Mouse (Mus musculus): ENCODE data around the gene Tbc1d9b. TPM values are rescaled to one million over a fixed set of nuclear protein-coding genes. Genes with fewer than 3 reads are reported as not detected.
"Not testable (repeated sequence)": the region's sequence is repeated elsewhere in the genome, so short reads cannot be mapped to it uniquely, and the experiment has no call there.

The Tbc1d9b gene
- total and polyA plus RNA-seq, 2 experiments from 2014 or later = 32.1 to 62.6 TPM

- Histone ChIP-seq H3K9ac (replicated peaks; ENCODE audit: low read length) (no peak overlapping the region), H3K9me3 (ENCODE audit: low read length) (no peaks in the 10 kb centered on the region), H3K4me1 (ENCODE audit: insufficient read depth, low read length) (no peaks in the 10 kb centered on the region), H3K4me3 (ENCODE audit: low read length) (no peak overlapping the region), H3K4me2 (ENCODE audit: low read depth, low read length) (no peak overlapping the region), H3K27ac (no peak overlapping the region), H3K36me3 (ENCODE audit: insufficient read depth, low read length) (peaks cover 15% of the 10 kb centered on the region; the same call in 1 of the 2 replicates), H3K27me3 (ENCODE audit: insufficient read depth, low read length) (no peaks in the 10 kb centered on the region)
- DNase-seq (ENCODE audit: low spot score) = no peak
- ATAC-seq = no peak
- no peak for TF ChIP-seq CTCF (IDR thresholded peaks at IDR 0.05; ENCODE audit: low read depth)
- WGBS = 92% methylated on average over 6 of the region's 6 CpGs
Measured at GRCm38 (mm10) chr11:50097091-50097490, 34.1 kb upstream of the Tbc1d9b start.

GRCm38 (mm10) chr11:50098961-50099481 is 32.2 kb upstream of the Tbc1d9b start:
- peaks cover 10% of the 10 kb centered on the region; the same call in 1 of the 2 replicates for H3K36me3 ChIP-seq (ENCODE audit: insufficient read depth, low read length)
- no peak for ATAC-seq

GRCm38 (mm10) chr11:50099692-50100091 is 31.5 kb upstream of the Tbc1d9b start:
- TF ChIP-seq CTCF (IDR thresholded peaks at IDR 0.05; ENCODE audit: low read depth) = no peak
- no peak overlapping the region for H3K9ac ChIP-seq (replicated peaks; ENCODE audit: low read length)
- DNase-seq (ENCODE audit: low spot score) (no peak), ATAC-seq (no peak)
- WGBS = 84% methylated on average over 2 of the region's 2 CpGs
- H3K36me3 ChIP-seq (ENCODE audit: insufficient read depth, low read length) = peaks cover 9% of the 10 kb centered on the region; the same call in 1 of the 2 replicates
- H3K4me1 ChIP-seq (ENCODE audit: insufficient read depth, low read length) = no peaks in the 10 kb centered on the region
- H3K9me3 ChIP-seq (ENCODE audit: low read length) = no peaks in the 10 kb centered on the region
- H3K27me3 ChIP-seq (ENCODE audit: insufficient read depth, low read length) = no peaks in the 10 kb centered on the region
- no peak overlapping the region for H3K4me2 ChIP-seq (ENCODE audit: low read depth, low read length)
- H3K27ac ChIP-seq = peak overlapping the region; percentile 36; the same call in 1 of the 2 replicates
- no peak overlapping the region for H3K4me3 ChIP-seq (ENCODE audit: low read length)

More at GRCm38 (mm10) chr11:50098961-50099481, 32.2 kb upstream of the Tbc1d9b start:
- Histone ChIP-seq H3K4me2 (ENCODE audit: low read depth, low read length) (no peak overlapping the region), H3K27me3 (ENCODE audit: insufficient read depth, low read length) (no peaks in the 10 kb centered on the region), H3K4me1 (ENCODE audit: insufficient read depth, low read length) (no peaks in the 10 kb centered on the region), H3K9ac (replicated peaks; ENCODE audit: low read length) (no peak overlapping the region), H3K9me3 (ENCODE audit: low read length) (no peaks in the 10 kb centered on the region), H3K27ac (peak overlapping the region; percentile 28; the same call in 1 of the 2 replicates), H3K4me3 (ENCODE audit: low read length) (no peak overlapping the region)
- no peak for TF ChIP-seq CTCF (IDR thresholded peaks at IDR 0.05; ENCODE audit: low read depth)
- DNase-seq (ENCODE audit: low spot score) = no peak
- WGBS = 69% methylated on average over 8 of the region's 8 CpGs

GRCm38 (mm10) chr11:50100548-50101307 is 30.5 kb upstream of the Tbc1d9b start:
- TF ChIP-seq CTCF (IDR thresholded peaks at IDR 0.05; ENCODE audit: low read depth) = no peak
- Histone ChIP-seq H3K36me3 (ENCODE audit: insufficient read depth, low read length) (peaks cover 9% of the 10 kb centered on the region), H3K27ac (peak overlapping the region; percentile 36; the same call in 1 of the 2 replicates), H3K27me3 (ENCODE audit: insufficient read depth, low read length) (no peaks in the 10 kb centered on the region), H3K4me1 (ENCODE audit: insufficient read depth, low read length) (no peaks in the 10 kb centered on the region), H3K9me3 (ENCODE audit: low read length) (no peaks in the 10 kb centered on the region), H3K4me2 (ENCODE audit: low read depth, low read length) (no peak overlapping the region), H3K9ac (replicated peaks; ENCODE audit: low read length) (no peak overlapping the region), H3K4me3 (ENCODE audit: low read length) (no peak overlapping the region)
- DNase-seq (ENCODE audit: low spot score) (peak; percentile 43), ATAC-seq (peak; percentile 67)
- 58% methylated on average over 2 of the region's 2 CpGs for WGBS

- not testable (repeated sequence) for H3K27me3 ChIP-seq (ENCODE audit: insufficient read depth, low read length); H3K27ac ChIP-seq; DNase-seq (ENCODE audit: low spot score); H3K9ac ChIP-seq (replicated peaks; ENCODE audit: low read length); H3K4me1 ChIP-seq (ENCODE audit: insufficient read depth, low read length); ATAC-seq; H3K9me3 ChIP-seq (ENCODE audit: low read length); H3K36me3 ChIP-seq (ENCODE audit: insufficient read depth, low read length); H3K4me3 ChIP-seq (ENCODE audit: low read length); H3K4me2 ChIP-seq (ENCODE audit: low read depth, low read length)
- 95% methylated on average over 4 of the region's 4 CpGs for WGBS
Measured at GRCm38 (mm10) chr11:50101962-50102361, 29.2 kb upstream of the Tbc1d9b start.

- no peak for TF ChIP-seq CTCF (IDR thresholded peaks at IDR 0.05; ENCODE audit: low read depth)
- Histone ChIP-seq H3K27me3 (ENCODE audit: insufficient read depth, low read length) (no peaks in the 10 kb centered on the region), H3K4me3 (ENCODE audit: low read length) (no peak overlapping the region), H3K4me1 (ENCODE audit: insufficient read depth, low read length) (no peaks in the 10 kb centered on the region), H3K36me3 (ENCODE audit: insufficient read depth, low read length) (peaks cover 3% of the 10 kb centered on the region; the same call in 1 of the 2 replicates), H3K9me3 (ENCODE audit: low read length) (no peaks in the 10 kb centered on the region), H3K9ac (replicated peaks; ENCODE audit: low read length) (no peak overlapping the region), H3K4me2 (ENCODE audit: low read depth, low read length) (no peak overlapping the region), H3K27ac (0 out of 2 replicates have a peak overlapping the region, but pooled peaks have one; percentile 54)
- ATAC-seq (no peak), DNase-seq (ENCODE audit: low spot score) (no peak)
- WGBS = 80% methylated on average over 6 of the region's 6 CpGs
Measured at GRCm38 (mm10) chr11:50104016-50104415, 27.2 kb upstream of the Tbc1d9b start.

GRCm38 (mm10) chr11:50105237-50105636 is 26.0 kb upstream of the Tbc1d9b start:
- ATAC-seq = no peak
- H3K27me3 ChIP-seq (ENCODE audit: insufficient read depth, low read length) = no peaks in the 10 kb centered on the region
- H3K36me3 ChIP-seq (ENCODE audit: insufficient read depth, low read length) = peaks cover 3% of the 10 kb centered on the region; the same call in 1 of the 2 replicates
- 83% methylated on average over 5 of the region's 5 CpGs for WGBS
- H3K4me2 ChIP-seq (ENCODE audit: low read depth, low read length) = no peak overlapping the region
- no peak overlapping the region for H3K9ac ChIP-seq (replicated peaks; ENCODE audit: low read length)
- no peak overlapping the region for H3K4me3 ChIP-seq (ENCODE audit: low read length)
- H3K4me1 ChIP-seq (ENCODE audit: insufficient read depth, low read length) = no peaks in the 10 kb centered on the region
- no peak for TF ChIP-seq CTCF (IDR thresholded peaks at IDR 0.05; ENCODE audit: low read depth)
- H3K9me3 ChIP-seq (ENCODE audit: low read length) = no peaks in the 10 kb centered on the region
- no peak for DNase-seq (ENCODE audit: low spot score)
- no peak overlapping the region for H3K27ac ChIP-seq

Data from hindbrain, postnatal 0 days (tissue).